Mouse (Mus musculus) left cerebral cortex, adult 6 months (tissue): Measurements from ENCODE around the gene Rbp4. TPM values are rescaled to one million over a fixed set of nuclear protein-coding genes. Genes with fewer than 3 reads are reported as not detected.

Experiments used
- long read RNA-seq, 2 experiments: library from polyadenylated mRNA; unstranded; transcript quantifications; one replicate each; pipeline ENCODE4 v2.0.0; 2019 to 2020
- polyA plus RNA-seq: library from polyadenylated mRNA; unstranded; fragments of <200 nt; fragmentation: Nextera tagmentation; gene quantifications from 2 replicates; pipeline ENCODE4 v1.2.3, GENCODE M21; 2021

Rbp4 gene
- 89.7 and 99.5 TPM in 2 replicates for polyA plus RNA-seq
- long read RNA-seq, experiment 1, transcript Rbp4-202 (6 exons, 937 nt) = major isoform, 33 of 41 reads
- long read RNA-seq, experiment 1, partial matches to known transcripts = 2 of 41 reads
- long read RNA-seq, experiment 1, other reads (novel, unspliced or antisense) = 2 of 41 reads
- long read RNA-seq, experiment 2, transcript Rbp4-202 (6 exons, 937 nt) = major isoform, 51 of 71 reads
- long read RNA-seq, experiment 2, partial matches to known transcripts = 9 of 71 reads
- long read RNA-seq, experiment 2, other reads (novel, unspliced or antisense) = 8 of 71 reads

DNA sequence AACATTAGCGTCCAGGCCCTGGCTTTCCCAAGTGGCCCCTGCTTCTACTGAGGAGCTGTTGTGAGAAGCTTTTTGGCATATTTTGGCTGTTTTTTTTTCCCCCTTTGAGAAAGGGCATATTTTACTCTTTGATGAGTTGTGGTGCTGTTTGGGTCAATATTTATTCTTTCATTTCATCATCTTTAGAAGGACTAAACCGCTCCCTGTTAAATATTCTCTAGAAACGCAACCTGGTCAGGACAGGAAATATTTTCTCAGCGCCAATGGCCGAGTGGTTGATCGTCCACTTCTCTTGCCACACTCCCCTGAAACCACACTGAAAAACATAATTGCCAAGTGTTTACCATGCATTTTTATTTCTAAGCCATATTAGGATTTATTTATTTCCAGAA is at the start of gene Rbp4:
TSS of gene Rbp4 (minus strand) at position 63 of the 392 bp plus-strand sequence.

DNA sequence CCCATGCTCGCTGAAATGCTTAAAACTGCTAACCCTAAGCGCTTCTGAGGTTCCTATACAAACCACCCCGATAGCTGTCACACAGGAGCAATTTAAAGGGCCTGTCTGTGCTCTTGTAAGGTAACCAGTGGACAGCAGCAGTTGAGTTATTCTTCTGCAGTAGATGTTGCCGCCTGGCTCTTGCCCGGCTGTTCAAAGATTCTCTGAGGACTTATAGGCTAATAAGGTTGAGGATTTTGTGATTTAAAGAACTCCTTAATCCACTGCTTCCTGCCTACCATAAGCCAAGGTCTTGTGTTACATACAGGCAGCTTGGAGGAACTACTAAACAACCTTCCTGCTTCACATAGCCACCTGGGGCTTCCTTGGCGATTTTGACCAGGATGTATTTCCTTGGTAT is 7.4 kb upstream of the Rbp4 start, which contains the start of gene Pde6c:
TSS of gene Pde6c (plus strand) at position 301 of the 400 bp plus-strand sequence.

GRCm38 (mm10) chr19:38096858-38097758 is 28.0 kb downstream of the Rbp4 start, which contains the start of gene Ffar4:
TSS of gene Ffar4 (plus strand) at chr19:38097071.

Other genes with a start within 250 kb of the Rbp4 start
- 0.60 and 0.80 TPM in 2 replicates for gene Myof, start 81.7 kb downstream of the Rbp4 start, polyA plus RNA-seq
- gene Cep55, start 70.3 kb downstream of the Rbp4 start, polyA plus RNA-seq = 0.11 and 0.22 TPM in 2 replicates
- 0.15 TPM in 1 of 2 replicates, not detected in the other for gene Ffar4, start 28.2 kb downstream of the Rbp4 start, polyA plus RNA-seq
- gene Pde6c, start 7.5 kb upstream of the Rbp4 start, polyA plus RNA-seq = 0.04 TPM in 1 of 2 replicates, not detected in the other
- gene Fra10ac1, start 98.9 kb upstream of the Rbp4 start, polyA plus RNA-seq = 25.9 and 26.7 TPM in 2 replicates
- 53.6 and 77.5 TPM in 2 replicates for gene Lgi1, start 139.3 kb upstream of the Rbp4 start, polyA plus RNA-seq